Mouse (Mus musculus) MEL (cell line): ENCODE results near the gene Ttll11. TPM values are rescaled to one million over a fixed set of nuclear protein-coding genes. Genes with fewer than 3 reads are reported as not detected.

Experiments used
- DNase-seq: peaks from one replicate; pipeline ENCODE4 v3.0.0; 2011; ENCODE audit warnings: low read depth, low spot score
- H3K27ac ChIP-seq: 2 replicates; pipeline ENCODE4 v1.5.1; 2012; ENCODE audit warnings: low read depth, mild to moderate bottlenecking, control low read depth, low read length, moderate library complexity; ENCODE audit not compliant: control insufficient read depth
- H3K27me3 ChIP-seq, 2 experiments: fragments of 150-350 bp in 1 of 2; sonication (generic) in 1 of 2; 2 replicates each; pipeline ENCODE4 v1.6.1; 2012; ENCODE audit warnings: low read length in 2 of 2, mild to moderate bottlenecking in 2 of 2, improper control_type of control experiment in 1 of 2, moderate library complexity in 1 of 2; ENCODE audit not compliant: insufficient read depth in 2 of 2, control insufficient read depth in 1 of 2
- H3K36me3 ChIP-seq, 2 experiments: 2 replicates each; pipeline ENCODE4 v1.6.1; 2012 to 2014; ENCODE audit warnings: low read length in 2 of 2, improper control_type of control experiment in 1 of 2, inconsistent platforms in 1 of 2, mild to moderate bottlenecking in 1 of 2; ENCODE audit not compliant: insufficient read depth in 2 of 2, control insufficient read depth in 1 of 2
- H3K4me1 ChIP-seq, 2 experiments: fragments of 150-350 bp in 1 of 2; sonication (generic) in 1 of 2; 2 replicates each; pipeline ENCODE4 v1.6.1; 2012; ENCODE audit warnings: low read length in 2 of 2, improper control_type of control experiment in 1 of 2, mild to moderate bottlenecking in 1 of 2; ENCODE audit not compliant: insufficient read depth in 2 of 2, control insufficient read depth in 1 of 2
- H3K4me3 ChIP-seq, 2 experiments: fragments of 150-350 bp in 1 of 2; sonication (generic) in 1 of 2; 2 replicates each; pipeline ENCODE4 v1.5.1; 2012; ENCODE audit warnings: low read depth in 2 of 2, low read length in 2 of 2, mild to moderate bottlenecking in 2 of 2, moderate library complexity in 2 of 2, control low read depth in 1 of 2, improper control_type of control experiment in 1 of 2; ENCODE audit not compliant: control insufficient read depth in 1 of 2, insufficient read depth in 1 of 2
- H3K79me2 ChIP-seq: 2 replicates; pipeline ENCODE4 v1.6.1; 2012; ENCODE audit warnings: mild to moderate bottlenecking, low read length, moderate library complexity; ENCODE audit not compliant: control insufficient read depth, poor library complexity, insufficient read depth
- H3K9ac ChIP-seq: 2 replicates; pipeline ENCODE4 v1.6.1; 2012; ENCODE audit warnings: low read depth, mild to moderate bottlenecking, control low read depth, low read length, moderate library complexity; ENCODE audit not compliant: control insufficient read depth, poor library complexity, severe bottlenecking
- H3K9me3 ChIP-seq: fragments of 150-350 bp; sonication (generic); replicated peaks from 2 replicates; pipeline ENCODE4 v1.6.1; 2012; ENCODE audit warnings: mild to moderate bottlenecking, low read length, improper control_type of control experiment, moderate library complexity; ENCODE audit not compliant: insufficient read depth
- CTCF ChIP-seq, 3 experiments: IDR thresholded peaks in 2 of 3; conservative IDR thresholded peaks in 1 of 3; 2 replicates each; pipeline ENCODE4 v1.5.1; 2011 to 2012; ENCODE audit warnings: low read length in 3 of 3, low read depth in 2 of 3, mild to moderate bottlenecking in 2 of 3, improper control_type of control experiment in 1 of 3, inconsistent platforms in 1 of 3, mixed read lengths in 1 of 3, moderate library complexity in 1 of 3; ENCODE audit not compliant: control insufficient read depth in 1 of 3, insufficient read depth in 1 of 3, poor library complexity in 1 of 3, severe bottlenecking in 1 of 3
- E2F4 ChIP-seq: IDR thresholded peaks from 2 replicates; pipeline ENCODE4 v1.6.1; 2011; ENCODE audit warnings: low read depth, low read length, improper control_type of control experiment, borderline replicate concordance
- GATA1 ChIP-seq: IDR thresholded peaks from 2 replicates; pipeline ENCODE4 v1.6.1; 2011; ENCODE audit warnings: low read depth, low read length, improper control_type of control experiment
- HCFC1 ChIP-seq: IDR thresholded peaks from 2 replicates; pipeline ENCODE4 v1.6.1; 2012; ENCODE audit warnings: low read depth, mild to moderate bottlenecking, inconsistent platforms, low read length, improper control_type of control experiment, moderate library complexity
- JUND ChIP-seq: IDR thresholded peaks from 2 replicates; pipeline ENCODE4 v1.6.1; 2011; ENCODE audit warnings: low read depth, mild to moderate bottlenecking, improper control_type of control experiment, low read length
- MAFK ChIP-seq: IDR thresholded peaks from 2 replicates; pipeline ENCODE4 v1.6.1; 2011; ENCODE audit warnings: low read depth, mild to moderate bottlenecking, low read length, improper control_type of control experiment, borderline replicate concordance
- MEF2A ChIP-seq: IDR thresholded peaks from 2 replicates; pipeline ENCODE4 v1.6.1; 2014; ENCODE audit warnings: low read depth, mild to moderate bottlenecking, inconsistent platforms, low read length, improper control_type of control experiment; ENCODE audit not compliant: poor library complexity, insufficient replicate concordance, severe bottlenecking; ENCODE audit errors: extremely low read depth
- MXI1 ChIP-seq: IDR thresholded peaks from 2 replicates; pipeline ENCODE4 v1.6.1; 2011; ENCODE audit warnings: mild to moderate bottlenecking, low read depth, low read length, improper control_type of control experiment
- MYC ChIP-seq: IDR thresholded peaks from 2 replicates; pipeline ENCODE4 v1.6.1; 2011; ENCODE audit warnings: low read depth, mild to moderate bottlenecking, low read length, improper control_type of control experiment, moderate library complexity
- POLR2A ChIP-seq, 2 experiments: IDR thresholded peaks; 2 replicates each; pipeline ENCODE4 v1.6.1; 2011 to 2012; ENCODE audit warnings: low read length in 2 of 2, mild to moderate bottlenecking in 2 of 2, control low read depth in 1 of 2, improper control_type of control experiment in 1 of 2, low read depth in 1 of 2, moderate library complexity in 1 of 2; ENCODE audit not compliant: control insufficient read depth in 1 of 2, insufficient read depth in 1 of 2, poor library complexity in 1 of 2
- POLR2AphosphoS5 ChIP-seq: IDR thresholded peaks from 2 replicates; pipeline ENCODE4 v1.6.1; 2012; ENCODE audit warnings: low read depth, borderline replicate concordance, mild to moderate bottlenecking, inconsistent platforms, low read length, moderate library complexity, mixed read lengths
- RAD21 ChIP-seq: IDR thresholded peaks from 2 replicates; pipeline ENCODE4 v1.6.1; 2011; ENCODE audit warnings: mild to moderate bottlenecking, low read depth, low read length, improper control_type of control experiment
- SIN3A ChIP-seq: IDR thresholded peaks from 2 replicates; pipeline ENCODE4 v1.6.1; 2012; ENCODE audit warnings: low read length, improper control_type of control experiment, inconsistent platforms
- SMC3 ChIP-seq: IDR thresholded peaks from 2 replicates; pipeline ENCODE4 v1.6.1; 2011; ENCODE audit warnings: low read depth, low read length, improper control_type of control experiment
- TBP ChIP-seq: IDR thresholded peaks from 2 replicates; pipeline ENCODE4 v1.8.0; 2011; ENCODE audit warnings: low read depth, low read length, improper control_type of control experiment
- USF1 ChIP-seq: IDR thresholded peaks from 2 replicates; pipeline ENCODE4 v1.6.1; 2014; ENCODE audit warnings: low read depth, mild to moderate bottlenecking, inconsistent platforms, low read length, improper control_type of control experiment, moderate library complexity
- ZC3H11A ChIP-seq: IDR thresholded peaks from 2 replicates; pipeline ENCODE4 v1.6.1; 2012; ENCODE audit warnings: low read depth, mild to moderate bottlenecking, inconsistent platforms, low read length, improper control_type of control experiment
- ZMIZ1 ChIP-seq: IDR thresholded peaks from 2 replicates; pipeline ENCODE4 v1.6.1; 2012; ENCODE audit warnings: low read depth, mild to moderate bottlenecking, inconsistent platforms, low read length, improper control_type of control experiment, moderate library complexity
- ZNF384 ChIP-seq: IDR thresholded peaks from 2 replicates; pipeline ENCODE4 v1.6.1; 2012; ENCODE audit warnings: low read depth, mild to moderate bottlenecking, inconsistent platforms, low read length, improper control_type of control experiment
- polyA plus RNA-seq, 2 experiments: library from polyadenylated mRNA; stranded (reverse) in 1 of 2; unstranded in 1 of 2; fragments of >175 nt in 1 of 2; fragments of >200 nt in 1 of 2; gene quantifications; 2 replicates each; pipeline versions ENCODE4 v1.2.1 to v1.2.4; 2012; ENCODE audit warnings: low replicate concordance in 2 of 2, low read depth in 1 of 2; ENCODE audit not compliant: insufficient read length in 2 of 2, insufficient read depth in 1 of 2, missing spikeins in 1 of 2
- total RNA-seq: library from RNA; depleted of rRNA; stranded (reverse); fragments of 300-350 nt; gene quantifications from 2 replicates; pipeline ENCODE4 v1.2.3, GENCODE M21; 2012

Gene Ttll11
- total and polyA plus RNA-seq, 3 experiments: 1.2 to 2.5 TPM; not detected in 1

DNA sequence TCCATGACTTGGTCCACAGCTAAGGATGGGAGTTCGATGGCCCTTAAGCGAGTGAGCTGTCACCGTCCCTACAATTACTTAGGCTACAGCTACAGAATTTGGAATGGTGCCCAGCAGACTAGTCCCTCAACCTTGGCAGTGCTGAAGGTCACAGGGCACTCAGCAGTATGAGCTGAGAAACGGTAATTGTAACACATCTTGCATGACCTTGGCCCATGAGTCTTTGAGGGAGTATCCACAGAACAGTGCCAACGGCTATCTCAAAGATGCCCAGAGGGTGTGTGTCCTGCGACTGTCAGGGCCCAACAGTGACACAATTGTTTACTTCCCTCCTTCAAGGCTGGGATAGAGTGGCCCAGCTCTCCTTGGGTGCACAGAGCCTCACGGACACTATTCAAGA, 118.5 kb downstream of the Ttll11 start:
- TF ChIP-seq ZC3H11A (no peak), HCFC1 (no peak), RAD21 (no peak), E2F4 (no peak), SIN3A (no peak), ZMIZ1 (no peak), MXI1 (no peak), ZNF384 (no peak), USF1 (no peak), CTCF (IDR thresholded peaks at IDR 0.05 in 2 of 3, conservative IDR thresholded peaks at IDR 0.05 in 1 of 3; ENCODE audit: control insufficient read depth in 1 of 3, insufficient read depth in 1 of 3, low read depth in 2 of 3, low read length in 3 of 3, poor library complexity in 1 of 3, severe bottlenecking in 1 of 3) (no peak), MEF2A (no peak), SMC3 (no peak), JUND (no peak), POLR2A (IDR thresholded peaks at IDR 0.05; ENCODE audit: control insufficient read depth in 1 of 2, insufficient read depth in 1 of 2, low read depth in 1 of 2, low read length in 2 of 2, poor library complexity in 1 of 2) (no peak), MYC (no peak)
- TF ChIP-seq, all 39 proteins: peak for 0
- no peak for DNase-seq
- H3K4me1 ChIP-seq: no peaks in the 10 kb centered on the region
- no peaks in the 10 kb centered on the region for H3K27me3 ChIP-seq
- H3K27ac ChIP-seq: no peak overlapping the region
- no peaks in the 10 kb centered on the region for H3K79me2 ChIP-seq
- no peaks in the 10 kb centered on the region for H3K9me3 ChIP-seq
- H3K4me3 ChIP-seq: no peak overlapping the region
- H3K9ac ChIP-seq: no peak overlapping the region
- no peaks in the 10 kb centered on the region for H3K36me3 ChIP-seq

DNA sequence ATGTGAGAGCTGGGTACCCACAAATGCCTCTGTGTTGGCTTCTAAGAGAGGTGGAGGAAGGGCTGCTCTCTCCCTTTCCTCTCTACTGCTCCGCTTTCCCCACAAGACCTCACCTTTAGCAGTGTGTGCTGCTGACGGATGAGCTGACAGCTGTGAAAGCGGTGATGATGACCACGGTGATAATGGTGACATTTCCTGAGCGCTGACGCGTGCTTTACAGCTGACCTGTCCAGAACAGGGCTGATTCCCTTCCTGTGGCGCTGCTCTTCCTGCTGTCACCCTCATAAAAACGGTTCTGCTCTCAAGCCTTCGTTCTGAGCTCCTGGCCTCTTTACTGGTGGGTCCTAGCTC, 119.3 kb downstream of the Ttll11 start:
- no peak for TF ChIP-seq SIN3A
- no peak for TF ChIP-seq GATA1
- TF ChIP-seq MXI1: no peak
- TF ChIP-seq SMC3: no peak
- no peak for TF ChIP-seq POLR2A (IDR thresholded peaks at IDR 0.05; ENCODE audit: control insufficient read depth in 1 of 2, insufficient read depth in 1 of 2, low read depth in 1 of 2, low read length in 2 of 2, poor library complexity in 1 of 2)
- no peak for TF ChIP-seq TBP
- no peak for TF ChIP-seq CTCF (IDR thresholded peaks at IDR 0.05 in 2 of 3, conservative IDR thresholded peaks at IDR 0.05 in 1 of 3; ENCODE audit: control insufficient read depth in 1 of 3, insufficient read depth in 1 of 3, low read depth in 2 of 3, low read length in 3 of 3, poor library complexity in 1 of 3, severe bottlenecking in 1 of 3)
- TF ChIP-seq MAFK: no peak
- TF ChIP-seq POLR2AphosphoS5: no peak
- H3K9me3 ChIP-seq: no peaks in the 10 kb centered on the region
- no peak overlapping the region for H3K9ac ChIP-seq
- H3K4me1 ChIP-seq: no peaks in the 10 kb centered on the region
- no peaks in the 10 kb centered on the region for H3K36me3 ChIP-seq
- H3K79me2 ChIP-seq: no peaks in the 10 kb centered on the region
- H3K27me3 ChIP-seq: no peaks in the 10 kb centered on the region
- H3K4me3 ChIP-seq: no peak overlapping the region
- no peak overlapping the region for H3K27ac ChIP-seq
- DNase-seq: no peak
